Mouse (Mus musculus) MN1 (cell line): ENCODE measurements around the gene Pdha1.
A peak's percentile ranks its signal among the peaks of the same experiment; 100 is the strongest.

ENCODE experiments used
- DNase-seq: peaks from one replicate; pipeline ENCODE4 v3.0.0-alpha.2; 2016; ENCODE audit warnings: low spot score

The Pdha1 gene

GRCm38 (mm10) chrX:160137861-160138717 is at the start of gene Pdha1:
Gene Pdha1 (minus strand): TSS chrX:160138413.
- DNase-seq, result peak; percentile 89

- DNase-seq, result no peak
These were observed 40.8 kb upstream of the Pdha1 start for GRCm38 (mm10) chrX:160179032-160179431.

DNA sequence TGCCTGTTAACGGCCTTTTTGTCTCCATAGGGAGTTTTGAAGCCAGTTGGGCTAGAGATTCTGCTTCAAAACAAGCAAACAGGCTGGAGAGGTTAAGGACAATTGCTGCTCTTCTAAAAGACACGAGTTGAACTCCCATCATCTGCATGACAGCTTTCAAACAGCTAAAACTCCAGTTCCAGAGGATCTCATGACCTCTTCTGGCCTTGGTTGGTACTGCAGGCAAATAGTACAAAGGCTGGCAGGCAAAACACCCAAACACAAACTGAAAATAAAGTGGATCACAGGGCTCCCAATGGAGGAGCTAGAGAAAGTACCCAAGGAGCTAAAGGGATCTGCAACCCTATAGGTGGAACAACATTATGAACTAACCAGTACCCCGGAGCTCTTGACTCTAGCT is 31.9 kb upstream of the Pdha1 start:
- peak; percentile 57 for DNase-seq

DNA sequence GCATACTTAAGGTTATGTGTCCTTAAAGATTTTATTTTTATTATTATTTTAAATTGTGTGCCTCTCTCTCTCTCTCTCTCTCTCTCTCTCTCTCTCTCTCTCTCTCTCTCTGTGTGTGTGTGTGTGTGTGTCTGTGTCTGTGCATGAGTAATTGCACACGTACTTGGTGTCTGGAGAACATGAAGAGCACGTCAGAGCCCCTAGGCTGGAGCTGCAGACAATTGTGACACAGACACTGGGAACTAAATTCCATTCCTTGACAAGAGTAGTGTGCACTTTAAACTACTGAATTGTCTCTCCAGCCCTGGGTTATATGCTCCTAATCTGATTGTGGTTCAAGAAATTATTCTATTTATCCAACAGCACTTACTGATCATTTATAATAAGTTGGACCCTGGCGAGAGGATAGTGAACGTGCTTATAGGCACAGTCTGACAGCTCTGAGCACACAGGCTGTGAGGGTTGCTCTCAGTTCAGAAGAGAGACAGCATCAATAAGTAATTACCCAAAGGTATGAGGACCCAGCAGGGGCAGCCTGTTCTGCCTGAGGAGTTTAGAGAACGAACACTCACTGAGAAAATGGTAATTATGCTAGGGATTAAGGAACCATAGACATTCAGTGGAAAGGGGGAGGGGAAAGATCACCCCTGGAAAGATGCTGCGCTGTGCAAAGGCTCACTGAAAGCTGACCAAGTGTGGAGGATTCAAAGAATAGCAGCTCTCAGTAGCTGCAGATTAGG is 28.2 kb upstream of the Pdha1 start:
- DNase-seq, result no peak

DNA sequence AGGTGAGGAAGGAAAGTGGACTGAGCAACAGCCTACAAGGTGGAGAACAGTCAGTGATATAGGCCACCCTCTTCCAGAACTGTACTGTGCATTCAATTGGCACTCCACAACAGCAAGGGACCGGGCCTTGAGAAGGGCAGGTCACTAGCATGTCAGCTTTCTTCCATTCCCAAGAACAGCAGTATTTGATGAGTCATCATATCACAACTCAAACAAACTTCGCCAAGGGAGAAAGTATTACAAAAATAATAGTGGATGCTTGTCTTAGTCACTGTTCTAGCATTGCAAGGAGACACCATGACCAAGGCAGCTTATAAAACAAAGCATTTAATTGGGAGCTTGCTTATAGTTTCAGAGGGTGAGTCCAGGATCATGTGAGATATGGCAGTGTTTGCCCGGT is 26.0 kb upstream of the Pdha1 start:
- DNase-seq, result no peak

DNA sequence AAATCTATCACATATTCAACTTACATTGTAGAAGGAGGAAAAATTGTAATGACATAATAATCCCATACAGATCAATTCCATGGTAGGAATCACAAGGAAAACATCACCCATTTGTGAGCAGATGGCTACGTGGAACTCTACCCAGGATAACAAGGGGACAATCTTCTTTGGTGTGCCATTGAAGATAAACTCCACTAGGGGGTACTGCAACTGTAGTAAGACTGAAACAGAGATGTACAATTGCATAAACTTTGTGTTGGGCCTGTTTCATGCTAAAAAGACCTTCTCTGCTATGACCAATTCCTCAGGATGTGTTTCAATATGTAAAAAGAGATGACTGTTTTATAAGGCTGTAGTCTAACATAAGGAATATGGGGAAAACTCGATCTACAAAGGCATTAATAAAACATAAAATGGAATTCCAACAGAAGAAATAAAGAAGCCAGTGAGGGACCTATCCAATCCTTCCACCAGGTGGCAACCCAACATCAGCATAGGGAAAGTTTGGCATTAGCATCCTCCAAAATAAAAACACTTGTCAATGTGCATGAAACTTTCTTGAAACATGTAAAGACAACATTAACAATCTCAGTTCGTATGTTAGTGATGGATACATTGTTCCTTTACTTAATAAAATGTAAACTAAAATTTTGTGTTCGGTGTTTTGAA is 15.1 kb upstream of the Pdha1 start:
- DNase-seq, result no peak

DNA sequence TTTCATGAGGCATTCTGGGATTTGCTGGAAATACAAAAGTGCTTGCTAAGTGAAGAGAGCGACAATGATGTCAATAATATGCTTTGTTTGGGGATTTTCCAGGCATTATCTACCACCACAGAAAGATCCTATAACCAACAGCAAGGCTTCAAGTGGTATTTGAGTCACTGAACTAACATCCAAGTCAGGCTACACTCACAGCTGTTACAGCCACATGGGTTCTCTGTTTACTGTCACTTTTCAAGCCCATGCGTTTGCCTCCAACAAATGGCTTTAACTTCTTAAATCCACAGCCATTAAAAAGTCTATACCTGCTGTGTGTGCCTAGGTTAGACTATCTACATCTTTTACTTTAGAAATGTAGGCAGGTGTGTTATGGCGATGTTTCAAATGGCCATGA is 10.6 kb upstream of the Pdha1 start:
- no peak for DNase-seq

GRCm38 (mm10) chrX:160147406-160147805 is 9.2 kb upstream of the Pdha1 start:
- DNase-seq, result no peak

GRCm38 (mm10) chrX:160146806-160147205 is 8.6 kb upstream of the Pdha1 start:
- DNase-seq, result no peak

- no peak for DNase-seq
These were observed 894 bp downstream of the Pdha1 start for GRCm38 (mm10) chrX:160137177-160137860.

DNA sequence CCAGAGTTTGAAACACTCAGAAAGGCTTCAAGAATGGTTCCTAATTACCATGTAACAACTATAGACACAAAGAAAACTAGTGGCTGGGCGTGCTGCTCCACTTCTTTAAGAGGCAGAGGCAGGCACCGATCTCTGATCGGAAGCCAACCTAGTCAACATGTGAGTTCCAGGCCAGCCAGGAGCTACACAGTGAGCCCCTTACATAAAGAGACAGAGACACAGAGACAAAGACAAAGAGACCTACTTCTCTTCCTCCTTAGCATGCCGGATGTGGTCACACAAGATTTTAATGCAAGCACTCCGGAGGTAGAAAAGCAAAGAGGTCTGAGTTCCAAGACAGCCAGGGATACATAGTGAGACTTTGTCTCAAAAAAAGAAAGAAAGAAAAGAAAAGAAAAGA is 2.1 kb downstream of the Pdha1 start:
- DNase-seq, result no peak

DNA sequence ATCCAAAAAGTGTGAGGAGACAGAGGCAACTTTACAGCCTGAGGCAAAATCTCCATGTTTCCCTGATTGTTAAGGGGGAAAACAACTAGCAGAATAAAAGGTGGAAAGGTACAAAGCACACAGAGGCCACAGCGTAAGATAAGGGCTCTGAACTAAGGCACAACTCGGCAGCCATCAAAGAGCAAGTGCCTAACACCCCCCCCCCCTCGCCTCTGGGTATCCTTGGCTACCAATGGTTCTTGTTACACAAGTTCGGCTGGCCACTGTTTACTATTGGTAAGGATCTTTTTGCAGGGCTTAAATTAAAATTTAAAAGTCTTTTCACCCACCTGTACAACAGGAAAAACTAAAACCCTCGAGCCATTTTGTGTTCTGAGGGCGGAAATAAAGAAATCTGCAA is 2.5 kb downstream of the Pdha1 start:
- DNase-seq, result no peak

- DNase-seq, result no peak
These were observed 3.9 kb downstream of the Pdha1 start for GRCm38 (mm10) chrX:160134136-160134843.

- peak; percentile 41 for DNase-seq
These were observed 21.6 kb downstream of the Pdha1 start for GRCm38 (mm10) chrX:160116658-160117057.

DNA sequence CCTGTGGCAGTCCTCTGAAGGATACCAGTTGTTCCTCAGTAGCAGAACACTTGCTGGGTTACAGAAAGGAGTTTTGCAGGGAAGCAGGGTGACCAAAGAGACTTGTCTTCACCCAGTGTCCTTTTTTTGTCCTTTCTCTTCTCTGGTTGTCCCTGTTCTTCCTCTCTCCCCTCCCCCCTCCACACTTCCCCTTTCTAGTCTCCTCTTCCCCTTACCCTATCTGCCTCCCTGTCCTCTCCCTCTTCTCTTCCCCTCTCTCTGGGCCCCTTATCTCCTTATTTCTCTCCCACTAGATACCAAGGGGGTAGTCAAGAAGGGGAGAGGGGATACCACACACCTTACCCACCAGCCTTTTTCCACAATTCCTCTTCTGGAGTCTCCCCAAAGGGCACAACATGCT is 22.1 kb downstream of the Pdha1 start:
- no peak for DNase-seq

GRCm38 (mm10) chrX:160113777-160114176 is 24.4 kb downstream of the Pdha1 start:
- no peak for DNase-seq

GRCm38 (mm10) chrX:160107817-160108216 is 30.4 kb downstream of the Pdha1 start:
- DNase-seq, result no peak

DNA sequence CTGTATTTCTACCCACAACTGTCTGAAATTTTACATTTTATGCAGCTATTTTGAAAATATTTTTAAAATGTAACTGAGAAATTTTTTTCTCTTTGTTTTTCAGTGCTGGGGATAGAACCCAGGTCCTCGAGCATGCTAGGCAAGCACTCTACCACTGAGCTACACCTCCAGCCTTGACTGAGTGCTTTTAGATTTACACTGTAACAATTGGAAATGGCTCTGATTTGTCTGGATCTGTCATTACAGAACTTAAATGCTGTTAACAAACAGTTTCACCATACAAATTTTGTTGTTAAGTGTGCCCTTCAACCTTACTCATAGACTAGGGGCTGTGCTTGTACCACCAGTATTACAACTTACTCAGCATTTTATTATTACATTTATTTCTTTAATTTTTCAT is 46.2 kb downstream of the Pdha1 start:
- no peak for DNase-seq
